Mouse (Mus musculus): ENCODE measurements around the gene Hspa12a. TPM values are rescaled to one million over a fixed set of nuclear protein-coding genes. Genes with fewer than 3 reads are reported as not detected.

The Hspa12a gene
- 17.9 and 21.6 TPM in 2 replicates for polyA plus RNA-seq (2012; rRNA removed)

- H3K27ac ChIP-seq (ENCODE audit: insufficient read depth, low read depth, low read length): no peak within 1 kb of the TSS; the same call in 1 of the 2 replicates
- under 1% methylated on average over 65 of the region's 65 CpGs for WGBS
These were observed at the start of gene Hspa12a, which contains the start of gene Eno4 for GRCm38 (mm10) chr19:58942841-58943828. Gene Hspa12a, minus strand, starts transcription at chr19:58943654. Gene Eno4, plus strand, starts transcription at chr19:58943425.

DNA sequence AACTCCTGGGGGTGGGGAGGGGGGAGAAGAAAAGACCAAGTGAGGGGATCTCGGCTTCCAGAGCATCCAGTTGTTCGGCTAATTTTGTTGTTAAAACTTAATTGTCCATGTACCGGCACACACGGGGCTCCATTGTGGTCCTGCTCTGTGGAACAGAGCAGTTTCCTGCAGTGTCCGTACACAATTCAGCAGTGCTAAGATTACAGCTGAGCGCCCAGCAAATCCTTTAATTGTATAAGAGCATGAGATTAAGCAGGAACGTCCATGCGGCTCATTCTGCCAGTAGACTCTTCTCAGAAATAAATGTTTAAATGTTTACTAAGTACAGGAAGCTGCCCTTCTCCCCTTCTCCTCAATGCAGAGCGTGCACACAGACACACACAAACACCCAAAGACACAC is 38.1 kb upstream of the Hspa12a start:
- no peak for DNase-seq
- Histone ChIP-seq H3K36me3 (ENCODE audit: control insufficient read depth, insufficient read depth, low read length) (no peaks in the 10 kb centered on the region), H3K4me3 (ENCODE audit: insufficient read depth, low read depth, low read length) (no peak overlapping the region), H3K27ac (ENCODE audit: insufficient read depth, low read depth, low read length) (no peak overlapping the region), H3K27me3 (replicated peaks; ENCODE audit: control insufficient read depth, insufficient read depth, low read length) (no peaks in the 10 kb centered on the region), H3K4me1 (ENCODE audit: control insufficient read depth, insufficient read depth, low read length) (no peaks in the 10 kb centered on the region)
- 50% methylated on average over 9 of the region's 9 CpGs for WGBS
- TF ChIP-seq CTCF (conservative IDR thresholded peaks at IDR 0.05; ENCODE audit: insufficient read depth, insufficient read length, low read depth, low read length): no peak
- TF ChIP-seq POLR2A (IDR thresholded peaks at IDR 0.05; ENCODE audit: low read depth, low read length): no peak

More at GRCm38 (mm10) chr19:58942841-58943828, at the start of gene Hspa12a, which contains the start of gene Eno4:
- H3K4me3 ChIP-seq (ENCODE audit: insufficient read depth, low read depth, low read length): peak within 1 kb of the TSS; percentile 71
- H3K36me3 ChIP-seq (ENCODE audit: control insufficient read depth, insufficient read depth, low read length): no peaks in the 10 kb centered on the region
- peak; percentile 96 for DNase-seq
- TF ChIP-seq CTCF (conservative IDR thresholded peaks at IDR 0.05; ENCODE audit: insufficient read depth, insufficient read length, low read depth, low read length): no peak
- TF ChIP-seq POLR2A (IDR thresholded peaks at IDR 0.05; ENCODE audit: low read depth, low read length): peak; percentile 89
- H3K27me3 ChIP-seq (replicated peaks; ENCODE audit: control insufficient read depth, insufficient read depth, low read length): no peaks in the 10 kb centered on the region
- no peaks in the 10 kb centered on the region for H3K4me1 ChIP-seq (ENCODE audit: control insufficient read depth, insufficient read depth, low read length)

- Histone ChIP-seq H3K36me3 (ENCODE audit: control insufficient read depth, insufficient read depth, low read length) (no peaks in the 10 kb centered on the region), H3K4me3 (ENCODE audit: insufficient read depth, low read depth, low read length) (no peak overlapping the region), H3K4me1 (ENCODE audit: control insufficient read depth, insufficient read depth, low read length) (no peaks in the 10 kb centered on the region), H3K27ac (ENCODE audit: insufficient read depth, low read depth, low read length) (no peak overlapping the region), H3K27me3 (replicated peaks; ENCODE audit: control insufficient read depth, insufficient read depth, low read length) (no peaks in the 10 kb centered on the region)
- no peak for TF ChIP-seq CTCF (conservative IDR thresholded peaks at IDR 0.05; ENCODE audit: insufficient read depth, insufficient read length, low read depth, low read length)
- TF ChIP-seq POLR2A (IDR thresholded peaks at IDR 0.05; ENCODE audit: low read depth, low read length): no peak
- WGBS: 79% methylated on average over 5 of the region's 5 CpGs
- no peak for DNase-seq
These were observed 36.6 kb upstream of the Hspa12a start for GRCm38 (mm10) chr19:58980056-58980440.

DNA sequence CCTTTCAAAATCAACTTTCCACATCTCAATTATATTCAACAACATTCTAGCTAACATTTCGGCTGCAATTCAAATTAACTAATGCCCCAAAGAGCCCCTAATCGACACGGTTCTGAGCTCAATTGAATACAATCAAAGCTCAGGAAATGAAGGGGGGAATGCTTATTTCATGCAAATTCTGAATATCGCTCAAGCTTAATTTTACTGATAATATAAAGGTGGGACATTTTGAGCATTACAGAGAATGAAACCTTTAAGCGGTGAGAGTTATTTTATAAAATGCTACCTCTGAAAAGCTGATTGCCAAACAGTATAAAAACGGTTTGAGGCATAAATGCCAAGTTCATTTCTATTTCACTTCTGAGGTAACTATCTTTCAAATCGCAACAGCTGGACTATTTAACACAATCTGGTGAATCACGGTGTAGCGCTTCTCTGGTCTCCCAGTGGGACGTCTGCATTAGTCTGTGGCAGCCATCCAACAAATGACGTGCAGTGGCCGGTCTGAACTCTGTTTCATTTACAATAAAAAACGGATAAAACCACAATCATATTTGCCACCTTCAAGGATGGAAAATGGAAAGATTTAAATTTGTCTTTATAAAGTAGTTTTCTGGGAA is 36.1 kb upstream of the Hspa12a start:
- H3K27me3 ChIP-seq (replicated peaks; ENCODE audit: control insufficient read depth, insufficient read depth, low read length): no peaks in the 10 kb centered on the region
- DNase-seq: no peak
- H3K4me1 ChIP-seq (ENCODE audit: control insufficient read depth, insufficient read depth, low read length): no peaks in the 10 kb centered on the region
- TF ChIP-seq CTCF (conservative IDR thresholded peaks at IDR 0.05; ENCODE audit: insufficient read depth, insufficient read length, low read depth, low read length) (no peak), POLR2A (IDR thresholded peaks at IDR 0.05; ENCODE audit: low read depth, low read length) (no peak)
- no peaks in the 10 kb centered on the region for H3K36me3 ChIP-seq (ENCODE audit: control insufficient read depth, insufficient read depth, low read length)
- WGBS: 64% methylated on average over 13 of the region's 13 CpGs
- no peak overlapping the region for H3K4me3 ChIP-seq (ENCODE audit: insufficient read depth, low read depth, low read length)
- no peak overlapping the region for H3K27ac ChIP-seq (ENCODE audit: insufficient read depth, low read depth, low read length)

GRCm38 (mm10) chr19:58978401-58979171 is 35.1 kb upstream of the Hspa12a start:
- 61% methylated on average over 11 of the region's 11 CpGs for WGBS
- no peaks in the 10 kb centered on the region for H3K27me3 ChIP-seq (replicated peaks; ENCODE audit: control insufficient read depth, insufficient read depth, low read length)
- H3K4me3 ChIP-seq (ENCODE audit: insufficient read depth, low read depth, low read length): no peak overlapping the region
- H3K27ac ChIP-seq (ENCODE audit: insufficient read depth, low read depth, low read length): no peak overlapping the region
- TF ChIP-seq CTCF (conservative IDR thresholded peaks at IDR 0.05; ENCODE audit: insufficient read depth, insufficient read length, low read depth, low read length): no peak
- TF ChIP-seq POLR2A (IDR thresholded peaks at IDR 0.05; ENCODE audit: low read depth, low read length): no peak
- no peak for DNase-seq
- no peaks in the 10 kb centered on the region for H3K36me3 ChIP-seq (ENCODE audit: control insufficient read depth, insufficient read depth, low read length)
- no peaks in the 10 kb centered on the region for H3K4me1 ChIP-seq (ENCODE audit: control insufficient read depth, insufficient read depth, low read length)

- TF ChIP-seq CTCF (conservative IDR thresholded peaks at IDR 0.05; ENCODE audit: insufficient read depth, insufficient read length, low read depth, low read length) (no peak), POLR2A (IDR thresholded peaks at IDR 0.05; ENCODE audit: low read depth, low read length) (no peak)
- WGBS: 69% methylated on average over 11 of the region's 11 CpGs
- Histone ChIP-seq H3K36me3 (ENCODE audit: control insufficient read depth, insufficient read depth, low read length) (no peaks in the 10 kb centered on the region), H3K4me3 (ENCODE audit: insufficient read depth, low read depth, low read length) (no peak overlapping the region), H3K4me1 (ENCODE audit: control insufficient read depth, insufficient read depth, low read length) (no peaks in the 10 kb centered on the region), H3K27me3 (replicated peaks; ENCODE audit: control insufficient read depth, insufficient read depth, low read length) (no peaks in the 10 kb centered on the region), H3K27ac (ENCODE audit: insufficient read depth, low read depth, low read length) (no peak overlapping the region)
- DNase-seq: no peak
These were observed 31.9 kb upstream of the Hspa12a start for GRCm38 (mm10) chr19:58975216-58975863.

Measured in kidney, adult 2 months (tissue).